In genomic region chr16:32818036-32818435, GRCm38 (mm10) we compare ENCODE assay signal across 37 mouse cellular contexts. TPM values are rescaled to one million over a fixed set of nuclear protein-coding genes. Genes with fewer than 3 reads are reported as not detected.
DNase-seq lines count a peak whose midpoint lies in the region.
"Had no signal": no experiment of that assay in that cellular context is flagged by ENCODE, and none has a peak within 500 bp of the region (broad histone marks: within the 10 kb centered on the region; RNA-seq: fewer than 3 reads in every experiment).

No protein-coding gene starts in this region.

- peak; percentile 29 to 32 for DNase-seq in heart, postnatal 10 days
- DNase-seq in heart, postnatal 36 days = no peak
- peak; percentile 81 for DNase-seq in NIH3T3 (ENCODE audit: low read depth)
- peak; percentile 41 for DNase-seq in gonadal fat pad, adult 2 months (ENCODE audit: low read depth)
- peak; percentile 56 for DNase-seq in lung, postnatal 36 days
- no peak for DNase-seq in left cerebral cortex, postnatal 25 days (ENCODE audit: low spot score in 2 of 2)
- no peak for DNase-seq in urinary bladder, adult 18-20 months (ENCODE audit: low spot score in 2 of 2)
- DNase-seq: cerebellum, adult 8-10 months; cerebellum, postnatal 25 days; gastrocnemius, postnatal 25 days; kidney, adult 2 months; kidney, postnatal 4 days; layer of hippocampus, postnatal 36 days; liver, postnatal 0 days; thymus, adult 2 months; thymus, postnatal 36 days had no signal

- intact Hi-C loops in heart, postnatal 10 days (cut with DNase I) = loop anchor here (5.0 kb wide), 1 partner anchor 34 kb away; no protein-coding TSS in a partner anchor
- intact Hi-C loops in heart, postnatal 36 days (cut with DNase I) = no loop called here
- intact Hi-C loops in left cerebral cortex, postnatal 25 days (cut with DNase I) = loop anchor here (10.0 kb wide), 1 partner anchor 227 kb away; no protein-coding TSS in a partner anchor

RNA-seq across cellular contexts. Expression of gene Smbd1, which starts 7.8 kb away (rescaled TPM):
- total RNA-seq in heart, postnatal 10 days (2021) = not detected
- not detected for total RNA-seq in heart, postnatal 36 days (2021)
- 26.6 and 32.6 TPM in 2 replicates for polyA plus RNA-seq in gonadal fat pad, adult 2 months (2012; rRNA removed)
- total RNA-seq in left cerebral cortex, postnatal 25 days (2021) = not detected
- total RNA-seq: adrenal gland, adult 18-20 months; CH12.LX; gastrocnemius, postnatal 25 days; heart, adult 8-10 months; heart, postnatal 14 days; hindbrain, postnatal 0 days; layer of hippocampus, adult 8-10 months; layer of hippocampus, postnatal 36 days; left cerebral cortex, postnatal 14 days; megakaryocyte-erythroid progenitor cell, adult 5-6 weeks had no signal
- polyA plus RNA-seq: C2C12; embryonic facial prominence, embryonic 10.5 days; embryonic facial prominence, embryonic 15.5 days; forebrain, embryonic 13.5 days; heart, embryonic 13.5 days; hindbrain, embryonic 12.5 days; hindbrain, postnatal 0 days; kidney, adult 2 months; limb, embryonic 12.5 days; liver, embryonic 12.5 days; liver, postnatal 0 days; macrophage; midbrain, embryonic 13.5 days; neural tube, embryonic 13.5 days had no signal

RNA-seq across cellular contexts. Expression of gene Muc20, which starts 20.8 kb away (rescaled TPM):
- under 1 TPM in 1 of 2 experiments, not detected in 1; 0.12 TPM for total RNA-seq in heart, postnatal 10 days (2021)
- under 1 TPM; 0.14 to 0.25 TPM for total RNA-seq in heart, postnatal 36 days (2021)
- 8.6 and 11.0 TPM in 2 replicates for polyA plus RNA-seq in gonadal fat pad, adult 2 months (2012; rRNA removed)
- not detected for total RNA-seq in left cerebral cortex, postnatal 25 days (2021)
- total RNA-seq: ES-E14; hindbrain, postnatal 0 days; layer of hippocampus, postnatal 36 days; left cerebral cortex, postnatal 14 days; megakaryocyte-erythroid progenitor cell, adult 5-6 weeks had no signal
- polyA plus RNA-seq: C2C12; embryonic facial prominence, embryonic 10.5 days; forebrain, embryonic 13.5 days; hindbrain, postnatal 0 days; intestine, embryonic 15.5 days; limb, embryonic 12.5 days; liver, embryonic 12.5 days; liver, postnatal 0 days; macrophage; midbrain, embryonic 13.5 days; neural tube, embryonic 13.5 days had no signal

RNA-seq across cellular contexts. Expression of gene Fyttd1, which starts 59.3 kb away (rescaled TPM):
- 100 to 1,000 TPM; 115 to 125 TPM for total RNA-seq in heart, postnatal 10 days (2021)
- total RNA-seq in heart, postnatal 36 days (2021) = 100 to 1,000 TPM in 1 of 2 experiments, 10 to 100 TPM in 1; 98.9 to 101 TPM
- 17.1 and 18.7 TPM in 2 replicates for polyA plus RNA-seq in gonadal fat pad, adult 2 months (2012; rRNA removed)
- 100 to 1,000 TPM; 122 to 125 TPM for total RNA-seq in left cerebral cortex, postnatal 25 days (2021)

RNA-seq across cellular contexts. Expression of gene Rubcn, which starts 59.5 kb away (rescaled TPM):
- total RNA-seq in heart, postnatal 10 days (2021) = 10 to 100 TPM; 30.4 to 40.8 TPM
- total RNA-seq in heart, postnatal 36 days (2021) = 10 to 100 TPM; 35.1 to 35.9 TPM
- 43.3 and 50.3 TPM in 2 replicates for polyA plus RNA-seq in gonadal fat pad, adult 2 months (2012; rRNA removed)
- 10 to 100 TPM; 60.9 to 68.5 TPM for total RNA-seq in left cerebral cortex, postnatal 25 days (2021)

Comparison
In these comparisons a context has a peak if more than half of its experiments do, and no peak if none do; other contexts are left out.
1. DNase-seq: peak in heart, postnatal 10 days (2 of 2), NIH3T3 (single experiment), gonadal fat pad, adult 2 months (single experiment) and lung, postnatal 36 days (single experiment); none in heart, postnatal 36 days (0 of 2), left cerebral cortex, postnatal 25 days (0 of 2) and urinary bladder, adult 18-20 months (0 of 2).